Mouse (Mus musculus) CD4-positive, CD25-positive, alpha-beta regulatory T cell, adult 2 months (primary cell): ENCODE measurements at regions not wholly inside any gene's neighbourhood (a gene's known extent, or its start where the extent isn't known, plus 50 kb on each side); places are given as distances from the start of the nearest gene placed in this dataset.

Source experiments
- DNase-seq: peaks from one replicate; pipeline ENCODE4 v3.0.0-alpha.2; 2012; ENCODE audit warnings: low read depth, low spot score

GRCm38 (mm10) chr9:61087035-61087434 lies 285.1 kb upstream of the Tle3 start:
- no peak for DNase-seq

DNA sequence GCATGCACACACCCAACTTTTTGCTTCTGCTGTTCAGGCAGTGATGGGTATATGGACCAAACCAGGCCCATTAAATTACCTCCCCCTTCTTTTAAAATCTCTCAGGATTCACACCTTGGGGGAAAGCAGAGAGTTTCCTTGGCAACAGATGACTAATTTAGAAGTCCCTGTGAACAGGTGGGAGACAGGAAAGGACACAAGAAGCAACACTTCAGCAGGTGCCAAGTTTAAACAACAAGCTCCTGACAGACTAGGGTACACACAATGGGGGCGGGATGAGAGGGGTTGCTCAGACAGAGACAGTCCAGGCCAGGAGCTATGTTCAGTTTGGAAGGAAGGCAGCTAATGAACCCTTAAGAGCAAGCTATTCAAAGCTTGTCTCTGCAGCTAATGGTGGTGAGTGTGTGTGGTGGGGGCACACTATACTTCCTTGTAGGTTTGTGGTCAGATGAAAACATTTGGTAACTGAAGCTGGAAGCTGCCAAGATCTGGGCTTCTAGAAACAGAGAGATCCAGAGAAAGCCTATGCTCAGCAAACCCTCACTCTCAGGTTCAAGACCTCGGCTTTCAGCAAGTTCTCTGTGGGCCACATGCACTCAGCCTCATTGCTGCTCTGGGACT lies 283.0 kb upstream of the Tle3 start:
- no peak for DNase-seq

DNA sequence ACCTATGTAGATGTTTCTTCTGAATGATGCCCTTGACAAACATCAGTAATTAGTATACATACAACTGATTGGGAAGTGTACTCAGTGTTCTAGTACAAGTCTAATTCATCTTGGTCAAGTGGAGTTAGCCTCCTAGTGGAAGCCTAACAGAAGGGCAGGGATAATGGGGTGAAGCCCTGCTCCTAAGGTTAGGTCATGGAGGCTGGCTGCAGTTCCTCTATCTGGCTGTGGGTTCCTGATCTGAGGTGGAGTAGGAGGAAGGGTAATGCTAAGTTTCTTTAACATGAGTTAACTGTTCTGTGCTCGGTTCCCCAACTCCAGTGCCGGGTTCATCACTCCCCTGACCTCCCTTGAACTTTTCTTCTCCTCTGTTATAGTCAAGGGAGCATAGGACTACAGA lies 281.1 kb upstream of the Tle3 start:
- DNase-seq, result no peak

DNA sequence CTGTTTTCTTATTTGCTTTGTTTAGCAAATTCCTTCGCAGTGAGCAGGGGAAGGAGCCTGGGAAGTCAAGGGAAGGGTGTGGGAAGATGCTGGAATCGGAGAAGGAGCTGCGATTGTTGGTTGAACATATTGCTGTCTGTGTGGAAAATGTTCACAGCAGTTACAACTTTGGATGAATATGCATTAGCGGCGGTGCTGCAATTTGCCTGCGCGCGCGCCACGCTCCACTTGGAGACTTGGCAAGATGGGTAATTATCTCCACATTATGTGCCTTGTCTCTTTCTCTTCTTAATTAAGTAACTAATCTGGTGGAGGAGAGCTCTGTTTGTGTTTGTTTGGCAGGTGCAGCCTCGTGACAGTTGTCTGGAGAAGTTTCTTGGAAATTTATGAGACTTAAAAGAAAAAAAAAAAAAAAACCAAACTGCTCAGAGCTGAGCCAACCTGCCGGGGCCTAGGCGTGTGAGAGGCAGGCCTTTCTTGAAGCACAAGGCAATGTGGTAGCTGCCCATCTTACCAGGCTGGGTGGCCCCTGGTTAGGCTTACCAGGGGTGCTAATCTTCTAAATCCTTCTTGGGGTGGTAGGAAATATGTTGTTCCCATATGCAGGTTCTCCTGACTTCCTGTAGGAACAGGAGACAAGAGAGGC lies 279.2 kb upstream of the Tle3 start:
- no peak for DNase-seq

- DNase-seq, result no peak
Observed at GRCm38 (mm10) chr9:61095069-61095775, 276.9 kb upstream of the Tle3 start.

- DNase-seq, result no peak
Observed at GRCm38 (mm10) chr9:61101741-61102450, 270.3 kb upstream of the Tle3 start.

GRCm38 (mm10) chr9:61102451-61103358 lies 269.5 kb upstream of the Tle3 start:
- no peak for DNase-seq

GRCm38 (mm10) chr9:61105550-61106280 lies 266.5 kb upstream of the Tle3 start:
- no peak for DNase-seq

- DNase-seq, result no peak
Observed at GRCm38 (mm10) chr9:61109519-61110285, 262.5 kb upstream of the Tle3 start.

GRCm38 (mm10) chr9:61111206-61111605 lies 261.0 kb upstream of the Tle3 start:
- no peak for DNase-seq

- DNase-seq, result peak; percentile 61
Observed at GRCm38 (mm10) chr9:61111733-61112415, 260.3 kb upstream of the Tle3 start.

- no peak for DNase-seq
Observed at GRCm38 (mm10) chr9:61119252-61119651, 252.9 kb upstream of the Tle3 start.

GRCm38 (mm10) chr9:61120531-61120930 lies 251.6 kb upstream of the Tle3 start:
- DNase-seq, result no peak

DNA sequence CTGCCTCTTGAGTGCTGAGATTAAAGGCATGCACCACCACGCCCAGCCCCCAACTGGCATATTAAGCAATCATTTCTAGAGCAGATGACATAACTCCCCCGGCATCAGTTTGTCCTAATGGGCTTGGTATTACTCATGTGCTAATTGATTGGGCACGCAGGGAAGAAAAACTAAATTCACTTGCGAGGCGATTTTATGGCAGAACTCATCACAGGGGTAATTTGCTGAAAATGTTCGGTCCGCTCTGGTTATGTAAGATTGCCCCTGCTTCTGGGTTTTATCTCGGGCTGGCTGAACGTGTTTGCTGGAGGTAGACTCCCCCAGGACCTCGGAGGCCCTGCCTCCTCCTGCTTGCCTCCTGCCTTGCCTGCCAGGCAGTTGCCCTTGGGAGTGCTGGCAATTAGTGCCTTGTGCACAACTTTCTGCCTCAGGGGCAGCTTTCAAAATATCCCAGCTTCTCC lies 251.2 kb upstream of the Tle3 start:
- no peak for DNase-seq

- DNase-seq, result peak; percentile 32
Observed at GRCm38 (mm10) chr9:61123431-61123830, 248.7 kb upstream of the Tle3 start.

GRCm38 (mm10) chr9:61125769-61126168 lies 246.4 kb upstream of the Tle3 start:
- DNase-seq, result no peak

- DNase-seq, result no peak
Observed at GRCm38 (mm10) chr9:61128077-61128476, 244.1 kb upstream of the Tle3 start.

DNA sequence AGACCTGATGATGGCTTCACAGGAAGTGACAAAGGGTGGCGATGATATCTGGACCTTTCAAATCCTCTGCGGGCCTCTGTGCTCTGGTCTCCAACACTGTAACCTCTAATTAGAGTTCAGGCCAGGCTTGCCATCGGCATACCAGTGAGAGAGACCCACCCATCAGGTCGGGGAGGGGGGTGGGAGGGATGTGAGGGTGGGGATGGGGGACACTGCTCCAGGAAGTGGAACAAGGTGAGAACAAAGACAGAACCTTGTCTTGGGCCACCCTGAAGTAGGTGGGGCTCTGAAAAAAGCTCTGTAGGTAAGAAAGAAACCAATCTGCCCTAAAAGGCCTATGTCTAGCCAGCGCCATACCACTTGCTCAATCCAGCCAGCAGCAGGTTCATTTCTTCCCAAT lies 243.0 kb upstream of the Tle3 start:
- no peak for DNase-seq

- DNase-seq, result no peak
Observed at GRCm38 (mm10) chr9:61130877-61131276, 241.3 kb upstream of the Tle3 start.
